Mouse (Mus musculus) liver, embryonic 13.5 days (tissue): Measurements from ENCODE around the gene Ppil2. TPM values are rescaled to one million over a fixed set of nuclear protein-coding genes. Genes with fewer than 3 reads are reported as not detected.

Experiments used
- ATAC-seq: fragments of 200-750 bp; cut with Nextera tagmentation; 2 replicates; pipeline ENCODE4 v1.8.0; 2017; ENCODE audit warnings: low read depth, mild to moderate bottlenecking, moderate number of reproducible peaks, moderate library complexity
- DNase-seq: peaks from one replicate; pipeline ENCODE4 v3.0.0; 2022
- H3K27ac ChIP-seq: fragments of 300-500 bp; sonication (generic); 2 replicates; pipeline ENCODE4 v1.5.1; 2015; ENCODE audit warnings: moderate library complexity, mild to moderate bottlenecking, inconsistent platforms
- H3K27me3 ChIP-seq: fragments of 300-500 bp; sonication (generic); 2 replicates; pipeline ENCODE4 v1.6.1; 2015; ENCODE audit warnings: mild to moderate bottlenecking, inconsistent platforms
- H3K36me3 ChIP-seq: fragments of 300-500 bp; sonication (generic); 2 replicates; pipeline ENCODE4 v1.6.1; 2015; ENCODE audit warnings: mild to moderate bottlenecking, inconsistent platforms
- H3K4me1 ChIP-seq: fragments of 300-500 bp; sonication (generic); replicated peaks from 2 replicates; pipeline ENCODE4 v1.6.1; 2015; ENCODE audit warnings: inconsistent platforms
- H3K4me2 ChIP-seq: fragments of 300-500 bp; sonication (generic); 2 replicates; pipeline ENCODE4 v1.6.1; 2015; ENCODE audit warnings: inconsistent platforms, mild to moderate bottlenecking, moderate library complexity
- H3K4me3 ChIP-seq: fragments of 300-500 bp; sonication (generic); replicated peaks from 2 replicates; pipeline ENCODE4 v1.5.1; 2015; ENCODE audit warnings: mild to moderate bottlenecking, inconsistent platforms
- H3K9ac ChIP-seq: fragments of 300-500 bp; sonication (generic); 2 replicates; pipeline ENCODE4 v1.6.1; 2015; ENCODE audit warnings: mild to moderate bottlenecking, inconsistent platforms
- H3K9me3 ChIP-seq: fragments of 300-500 bp; sonication (generic); replicated peaks from 2 replicates; pipeline ENCODE4 v1.6.1; 2016; ENCODE audit warnings: inconsistent platforms
- WGBS: fragments of 180-500 bp; shearing (Covaris S2); methylation state at CpG from one replicate; pipeline ENCODE4 v1.1.7; 2015; ENCODE audit not compliant: insufficient replicate concordance; 5-methylcytosine and 5-hydroxymethylcytosine counted together
- polyA plus RNA-seq: library from polyadenylated mRNA; unstranded; fragments of >200 nt; fragmentation: Nextera tagmentation; extraction: Ambion mirVana; gene quantifications from 2 replicates; pipeline ENCODE4 v1.2.1, GENCODE M21; 2015

The Ppil2 gene
- polyA plus RNA-seq, 1 experiment from 2014 or later = 57.4 TPM

GRCm38 (mm10) chr16:17067552-17067951 is 43.5 kb downstream of the Ppil2 start:
- no peak overlapping the region for H3K4me3 ChIP-seq
- H3K4me1 ChIP-seq = peaks cover 13% of the 10 kb centered on the region
- no peak for DNase-seq
- peaks cover 38% of the 10 kb centered on the region for H3K27me3 ChIP-seq
- ATAC-seq = no peak
- 14% methylated on average over 2 of the region's 2 CpGs for WGBS
- no peak overlapping the region for H3K27ac ChIP-seq
- H3K9me3 ChIP-seq = no peaks in the 10 kb centered on the region
- no peaks in the 10 kb centered on the region for H3K36me3 ChIP-seq
- no peak overlapping the region for H3K4me2 ChIP-seq
- no peak overlapping the region for H3K9ac ChIP-seq

- no peaks in the 10 kb centered on the region for H3K9me3 ChIP-seq
- WGBS = 45% methylated on average over 1 of the region's 1 CpGs
- ATAC-seq (no peak), DNase-seq (no peak)
- H3K4me2 ChIP-seq = no peak overlapping the region
- H3K9ac ChIP-seq = no peak overlapping the region
- no peaks in the 10 kb centered on the region for H3K36me3 ChIP-seq
- no peak overlapping the region for H3K4me3 ChIP-seq
- H3K27ac ChIP-seq = no peak overlapping the region
- H3K4me1 ChIP-seq = no peaks in the 10 kb centered on the region
- H3K27me3 ChIP-seq = peaks cover 21% of the 10 kb centered on the region
Measured at GRCm38 (mm10) chr16:17062338-17062737, 48.7 kb downstream of the Ppil2 start.

GRCm38 (mm10) chr16:17055584-17055983 is 55.5 kb downstream of the Ppil2 start:
- no peak for DNase-seq
- 72% methylated on average over 3 of the region's 3 CpGs for WGBS
- H3K4me2 ChIP-seq = no peak overlapping the region
- no peaks in the 10 kb centered on the region for H3K27me3 ChIP-seq
- no peaks in the 10 kb centered on the region for H3K9me3 ChIP-seq
- H3K36me3 ChIP-seq = no peaks in the 10 kb centered on the region
- ATAC-seq = no peak
- no peak overlapping the region for H3K4me3 ChIP-seq
- H3K27ac ChIP-seq = no peak overlapping the region
- H3K9ac ChIP-seq = no peak overlapping the region
- no peaks in the 10 kb centered on the region for H3K4me1 ChIP-seq

GRCm38 (mm10) chr16:17053903-17054302 is 57.2 kb downstream of the Ppil2 start:
- Histone ChIP-seq H3K4me3 (no peak overlapping the region), H3K27me3 (no peaks in the 10 kb centered on the region), H3K27ac (no peak overlapping the region), H3K4me2 (no peak overlapping the region), H3K36me3 (peaks cover 11% of the 10 kb centered on the region), H3K4me1 (no peaks in the 10 kb centered on the region), H3K9me3 (no peaks in the 10 kb centered on the region), H3K9ac (no peak overlapping the region)
- WGBS = 84% methylated on average over 3 of the region's 3 CpGs
- ATAC-seq (no peak), DNase-seq (no peak)

GRCm38 (mm10) chr16:17052087-17052486 is 59.0 kb downstream of the Ppil2 start:
- Histone ChIP-seq H3K9ac (no peak overlapping the region), H3K36me3 (peaks cover 28% of the 10 kb centered on the region), H3K9me3 (no peaks in the 10 kb centered on the region), H3K27me3 (no peaks in the 10 kb centered on the region), H3K4me3 (no peak overlapping the region), H3K4me2 (no peak overlapping the region), H3K4me1 (no peaks in the 10 kb centered on the region), H3K27ac (no peak overlapping the region)
- 71% methylated on average over 7 of the region's 7 CpGs for WGBS
- DNase-seq (no peak), ATAC-seq (no peak)

GRCm38 (mm10) chr16:17049886-17050285 is 61.2 kb downstream of the Ppil2 start:
- ATAC-seq = no peak
- WGBS = 82% methylated on average over 1 of the region's 1 CpGs
- Histone ChIP-seq H3K36me3 (peaks cover 44% of the 10 kb centered on the region), H3K9me3 (no peaks in the 10 kb centered on the region), H3K4me3 (no peak overlapping the region), H3K4me1 (no peaks in the 10 kb centered on the region), H3K27ac (no peak overlapping the region), H3K9ac (no peak overlapping the region), H3K27me3 (no peaks in the 10 kb centered on the region), H3K4me2 (no peak overlapping the region)
- DNase-seq = no peak

- no peak overlapping the region for H3K4me3 ChIP-seq
- H3K4me2 ChIP-seq = no peak overlapping the region
- no peak overlapping the region for H3K9ac ChIP-seq
- H3K27me3 ChIP-seq = no peaks in the 10 kb centered on the region
- no peaks in the 10 kb centered on the region for H3K4me1 ChIP-seq
- no peaks in the 10 kb centered on the region for H3K9me3 ChIP-seq
- no peak overlapping the region for H3K27ac ChIP-seq
- DNase-seq (no peak), ATAC-seq (no peak)
- WGBS = 83% methylated on average over 3 of the region's 3 CpGs
- H3K36me3 ChIP-seq = peaks cover 89% of the 10 kb centered on the region
Measured at GRCm38 (mm10) chr16:17045287-17045686, 65.8 kb downstream of the Ppil2 start.

GRCm38 (mm10) chr16:17044320-17044719 is 66.7 kb downstream of the Ppil2 start:
- DNase-seq (no peak), ATAC-seq (no peak)
- Histone ChIP-seq H3K9me3 (no peaks in the 10 kb centered on the region), H3K27me3 (no peaks in the 10 kb centered on the region), H3K36me3 (peaks cover 88% of the 10 kb centered on the region), H3K4me3 (no peak overlapping the region), H3K4me1 (no peaks in the 10 kb centered on the region), H3K27ac (no peak overlapping the region), H3K4me2 (no peak overlapping the region), H3K9ac (no peak overlapping the region)
- WGBS = 89% methylated on average over 3 of the region's 3 CpGs

- Histone ChIP-seq H3K4me1 (no peaks in the 10 kb centered on the region), H3K27ac (no peak overlapping the region), H3K9me3 (no peaks in the 10 kb centered on the region), H3K4me3 (no peak overlapping the region), H3K36me3 (peaks cover 93% of the 10 kb centered on the region), H3K4me2 (no peak overlapping the region), H3K27me3 (no peaks in the 10 kb centered on the region), H3K9ac (no peak overlapping the region)
- WGBS = 85% methylated on average over 1 of the region's 1 CpGs
- ATAC-seq = no peak
- DNase-seq = no peak
Measured at GRCm38 (mm10) chr16:17041417-17041816, 69.6 kb downstream of the Ppil2 start.

- Histone ChIP-seq H3K4me3 (no peak overlapping the region), H3K27ac (no peak overlapping the region), H3K9ac (no peak overlapping the region), H3K4me1 (no peaks in the 10 kb centered on the region), H3K36me3 (peaks cover 93% of the 10 kb centered on the region), H3K4me2 (no peak overlapping the region), H3K9me3 (no peaks in the 10 kb centered on the region), H3K27me3 (no peaks in the 10 kb centered on the region)
- 88% methylated on average over 3 of the region's 3 CpGs for WGBS
- DNase-seq (no peak), ATAC-seq (no peak)
Measured at GRCm38 (mm10) chr16:17040716-17041115, 70.3 kb downstream of the Ppil2 start.
